Mouse (Mus musculus): ENCODE measurements around the gene Oprd1. TPM values are rescaled to one million over a fixed set of nuclear protein-coding genes. Genes with fewer than 3 reads are reported as not detected.

Gene Oprd1
- polyA plus RNA-seq, 1 experiment from 2014 or later = 0.30 TPM

GRCm38 (mm10) chr4:132169271-132169670 is 25.0 kb upstream of the Oprd1 start:
- Histone ChIP-seq H3K27ac (ENCODE audit: low read length) (no peak overlapping the region), H3K4me2 (ENCODE audit: low read length) (no peak overlapping the region), H3K27me3 (replicated peaks; ENCODE audit: control insufficient read depth, insufficient read depth, low read length) (no peaks in the 10 kb centered on the region), H3K4me3 (replicated peaks; ENCODE audit: low read length) (no peak overlapping the region), H3K4me1 (replicated peaks; ENCODE audit: control insufficient read depth, insufficient read depth, low read length) (no peaks in the 10 kb centered on the region), H3K36me3 (ENCODE audit: control insufficient read depth, insufficient read depth) (no peaks in the 10 kb centered on the region), H3K9ac (replicated peaks; ENCODE audit: low read depth, low read length) (no peak overlapping the region), H3K9me3 (ENCODE audit: control insufficient read depth, low read length) (no peaks in the 10 kb centered on the region)
- no peak for ATAC-seq
- WGBS = 92% methylated on average over 3 of the region's 3 CpGs

- WGBS = 87% methylated on average over 3 of the region's 3 CpGs
- Histone ChIP-seq H3K27me3 (replicated peaks; ENCODE audit: control insufficient read depth, insufficient read depth, low read length) (no peaks in the 10 kb centered on the region), H3K9ac (replicated peaks; ENCODE audit: low read depth, low read length) (no peak overlapping the region), H3K4me2 (ENCODE audit: low read length) (no peak overlapping the region), H3K27ac (ENCODE audit: low read length) (no peak overlapping the region), H3K9me3 (ENCODE audit: control insufficient read depth, low read length) (no peaks in the 10 kb centered on the region), H3K4me1 (replicated peaks; ENCODE audit: control insufficient read depth, insufficient read depth, low read length) (no peaks in the 10 kb centered on the region), H3K4me3 (replicated peaks; ENCODE audit: low read length) (no peak overlapping the region), H3K36me3 (ENCODE audit: control insufficient read depth, insufficient read depth) (no peaks in the 10 kb centered on the region)
- ATAC-seq = no peak
Observed at GRCm38 (mm10) chr4:132167436-132167835, 23.1 kb upstream of the Oprd1 start.

DNA sequence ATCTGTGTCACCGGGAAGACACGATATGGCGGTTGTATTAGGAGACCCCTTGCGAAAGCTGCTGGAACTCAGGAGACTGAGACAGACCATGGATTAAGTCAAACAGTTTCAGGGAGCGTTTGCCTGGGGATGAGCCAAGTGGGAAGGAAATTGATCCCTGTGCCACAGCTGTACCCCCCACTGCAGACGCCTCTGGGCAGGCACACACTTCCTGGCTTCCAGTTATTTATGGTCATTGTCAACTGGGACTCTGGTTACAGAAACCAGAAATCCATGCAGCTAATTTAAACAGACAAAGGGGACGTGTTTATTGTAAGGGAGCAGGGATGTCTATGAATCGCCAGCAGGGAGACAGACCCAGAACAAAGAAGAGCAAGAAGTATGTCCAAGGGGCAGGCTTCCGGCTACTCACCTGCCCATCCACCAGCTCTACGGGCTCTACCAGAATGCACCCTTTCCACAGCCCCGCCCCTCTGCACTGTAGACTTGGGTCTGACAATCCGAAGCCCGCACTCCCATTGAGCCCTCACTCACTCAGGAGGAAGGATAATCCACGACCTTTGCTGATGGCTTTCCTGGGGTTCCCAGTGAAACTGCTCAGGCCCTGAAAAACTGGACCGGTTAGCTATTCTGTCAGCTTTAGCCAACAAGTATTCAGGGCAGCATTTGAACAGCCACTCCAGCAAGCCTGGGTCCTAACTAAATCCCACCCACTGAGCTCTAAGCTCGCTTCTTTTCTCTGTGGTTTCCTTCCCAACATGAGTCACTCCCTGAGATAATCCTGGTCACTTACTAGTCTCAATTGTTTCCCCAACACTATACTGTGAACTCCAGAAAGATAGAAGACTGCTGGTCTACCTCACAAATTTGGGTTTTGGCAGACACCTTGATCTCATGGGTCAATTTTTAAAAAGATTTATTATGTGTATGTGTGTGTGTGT is 22.3 kb upstream of the Oprd1 start:
- no peak overlapping the region for H3K4me3 ChIP-seq (replicated peaks; ENCODE audit: low read length)
- H3K9ac ChIP-seq (replicated peaks; ENCODE audit: low read depth, low read length) = no peak overlapping the region
- 62% methylated on average over 16 of the region's 16 CpGs for WGBS
- H3K27ac ChIP-seq (ENCODE audit: low read length) = no peak overlapping the region
- no peaks in the 10 kb centered on the region for H3K9me3 ChIP-seq (ENCODE audit: control insufficient read depth, low read length)
- no peak overlapping the region for H3K4me2 ChIP-seq (ENCODE audit: low read length)
- no peak for ATAC-seq
- no peaks in the 10 kb centered on the region for H3K36me3 ChIP-seq (ENCODE audit: control insufficient read depth, insufficient read depth)
- no peaks in the 10 kb centered on the region for H3K27me3 ChIP-seq (replicated peaks; ENCODE audit: control insufficient read depth, insufficient read depth, low read length)
- no peaks in the 10 kb centered on the region for H3K4me1 ChIP-seq (replicated peaks; ENCODE audit: control insufficient read depth, insufficient read depth, low read length)

GRCm38 (mm10) chr4:132165691-132166090 is 21.4 kb upstream of the Oprd1 start:
- WGBS = 51% methylated on average over 14 of the region's 14 CpGs
- H3K4me3 ChIP-seq (replicated peaks; ENCODE audit: low read length) = no peak overlapping the region

GRCm38 (mm10) chr4:132156941-132157622 is 12.8 kb upstream of the Oprd1 start:
- Histone ChIP-seq H3K27ac (ENCODE audit: low read length) (no peak overlapping the region), H3K27me3 (replicated peaks; ENCODE audit: control insufficient read depth, insufficient read depth, low read length) (no peaks in the 10 kb centered on the region), H3K9ac (replicated peaks; ENCODE audit: low read depth, low read length) (no peak overlapping the region), H3K4me3 (replicated peaks; ENCODE audit: low read length) (no peak overlapping the region), H3K4me1 (replicated peaks; ENCODE audit: control insufficient read depth, insufficient read depth, low read length) (no peaks in the 10 kb centered on the region; the same call in 1 of the 2 replicates), H3K9me3 (ENCODE audit: control insufficient read depth, low read length) (no peaks in the 10 kb centered on the region), H3K36me3 (ENCODE audit: control insufficient read depth, insufficient read depth) (no peaks in the 10 kb centered on the region), H3K4me2 (ENCODE audit: low read length) (no peak overlapping the region)
- WGBS = 69% methylated on average over 12 of the region's 12 CpGs
- no peak for ATAC-seq

More at GRCm38 (mm10) chr4:132165691-132166090, 21.4 kb upstream of the Oprd1 start:
- H3K9me3 ChIP-seq (ENCODE audit: control insufficient read depth, low read length) = no peaks in the 10 kb centered on the region
- H3K27ac ChIP-seq (ENCODE audit: low read length) = no peak overlapping the region
- H3K36me3 ChIP-seq (ENCODE audit: control insufficient read depth, insufficient read depth) = no peaks in the 10 kb centered on the region
- H3K9ac ChIP-seq (replicated peaks; ENCODE audit: low read depth, low read length) = no peak overlapping the region
- no peaks in the 10 kb centered on the region for H3K4me1 ChIP-seq (replicated peaks; ENCODE audit: control insufficient read depth, insufficient read depth, low read length)
- no peak for ATAC-seq
- no peaks in the 10 kb centered on the region for H3K27me3 ChIP-seq (replicated peaks; ENCODE audit: control insufficient read depth, insufficient read depth, low read length)
- no peak overlapping the region for H3K4me2 ChIP-seq (ENCODE audit: low read length)

DNA sequence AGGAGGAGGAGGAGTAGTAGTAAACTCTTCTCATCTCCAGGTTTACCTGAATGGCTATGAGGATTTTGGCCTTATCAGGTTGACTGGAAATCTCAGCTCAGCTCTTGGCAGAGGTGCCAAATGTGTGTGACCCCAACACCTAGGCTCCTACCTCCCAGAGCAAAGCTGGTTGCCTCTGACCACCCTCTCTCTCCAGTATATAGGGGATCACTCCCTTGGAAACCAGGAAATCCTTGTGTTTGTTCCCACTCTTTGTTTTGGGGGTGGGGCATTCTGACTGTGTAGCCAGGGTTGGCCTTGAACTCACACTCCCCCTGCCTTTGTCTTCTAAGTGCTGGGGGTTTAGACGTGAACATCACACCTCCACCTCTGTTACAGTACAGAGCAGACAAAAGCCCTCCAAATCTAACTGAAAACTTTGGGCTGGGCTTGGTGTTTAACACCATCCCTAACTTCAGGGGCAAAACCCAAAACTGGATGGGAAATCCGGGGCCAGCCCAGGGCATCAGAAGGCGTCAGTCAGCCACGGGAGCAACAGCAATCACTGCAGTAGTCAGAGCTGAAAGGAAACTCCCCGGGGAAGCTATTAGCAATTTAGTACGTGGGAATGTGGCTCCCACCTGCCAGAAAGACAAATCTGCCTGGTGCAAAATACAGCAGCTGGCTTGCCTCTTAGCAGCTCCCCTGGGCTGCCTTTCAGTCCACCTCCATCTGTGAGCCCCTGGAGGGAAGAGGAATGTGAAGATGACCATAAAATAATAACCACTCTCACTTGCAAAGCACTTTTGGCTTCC is 10.8 kb upstream of the Oprd1 start:
- ATAC-seq = no peak
- no peaks in the 10 kb centered on the region for H3K36me3 ChIP-seq (ENCODE audit: control insufficient read depth, insufficient read depth)
- H3K4me1 ChIP-seq (replicated peaks; ENCODE audit: control insufficient read depth, insufficient read depth, low read length) = no peaks in the 10 kb centered on the region; the same call in 1 of the 2 replicates
- 5% methylated on average over 6 of the region's 6 CpGs for WGBS
- H3K9ac ChIP-seq (replicated peaks; ENCODE audit: low read depth, low read length) = no peak overlapping the region
- no peaks in the 10 kb centered on the region for H3K9me3 ChIP-seq (ENCODE audit: control insufficient read depth, low read length)
- no peak overlapping the region for H3K4me3 ChIP-seq (replicated peaks; ENCODE audit: low read length)
- no peak overlapping the region for H3K4me2 ChIP-seq (ENCODE audit: low read length)
- H3K27ac ChIP-seq (ENCODE audit: low read length) = no peak overlapping the region
- no peaks in the 10 kb centered on the region for H3K27me3 ChIP-seq (replicated peaks; ENCODE audit: control insufficient read depth, insufficient read depth, low read length)

GRCm38 (mm10) chr4:132151673-132152072 is 7.4 kb upstream of the Oprd1 start:
- WGBS = 69% methylated on average over 1 of the region's 1 CpGs
- Histone ChIP-seq H3K27me3 (replicated peaks; ENCODE audit: control insufficient read depth, insufficient read depth, low read length) (0 out of 2 replicates have a peak, but pooled peaks cover 2% of the 10 kb centered on the region), H3K36me3 (ENCODE audit: control insufficient read depth, insufficient read depth) (no peaks in the 10 kb centered on the region), H3K9ac (replicated peaks; ENCODE audit: low read depth, low read length) (no peak overlapping the region), H3K4me2 (ENCODE audit: low read length) (no peak overlapping the region), H3K9me3 (ENCODE audit: control insufficient read depth, low read length) (no peaks in the 10 kb centered on the region), H3K4me3 (replicated peaks; ENCODE audit: low read length) (no peak overlapping the region), H3K27ac (ENCODE audit: low read length) (no peak overlapping the region), H3K4me1 (replicated peaks; ENCODE audit: control insufficient read depth, insufficient read depth, low read length) (no peaks in the 10 kb centered on the region; the same call in 1 of the 2 replicates)
- no peak for ATAC-seq

GRCm38 (mm10) chr4:132146201-132146600 is 1.9 kb upstream of the Oprd1 start:
- 70% methylated on average over 5 of the region's 5 CpGs for WGBS

DNA sequence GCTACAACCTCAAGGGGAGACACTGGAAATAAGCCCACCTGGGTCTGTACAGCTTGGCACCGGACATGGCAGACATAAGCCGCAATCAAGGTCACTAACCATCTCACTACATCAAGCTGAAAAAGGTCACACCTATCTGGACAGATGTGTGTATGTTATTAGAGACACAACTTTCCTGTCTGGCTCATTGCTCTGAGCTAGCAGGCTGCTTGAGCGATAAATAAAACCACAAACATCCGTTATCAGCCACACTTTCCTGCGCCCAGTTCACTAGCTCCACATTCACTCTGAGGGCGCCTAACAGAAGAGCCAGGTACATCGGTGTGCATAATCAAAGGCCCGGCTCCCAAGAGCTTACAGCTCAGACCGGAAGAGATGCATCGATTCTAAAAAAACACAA is 806 bp upstream of the Oprd1 start:
- 42% methylated on average over 10 of the region's 10 CpGs for WGBS
- Histone ChIP-seq H3K9ac (replicated peaks; ENCODE audit: low read depth, low read length) (no peak overlapping the region), H3K4me1 (replicated peaks; ENCODE audit: control insufficient read depth, insufficient read depth, low read length) (peaks cover 4% of the 10 kb centered on the region), H3K27ac (ENCODE audit: low read length) (no peak overlapping the region), H3K36me3 (ENCODE audit: control insufficient read depth, insufficient read depth) (no peaks in the 10 kb centered on the region), H3K27me3 (replicated peaks; ENCODE audit: control insufficient read depth, insufficient read depth, low read length) (peaks cover 42% of the 10 kb centered on the region), H3K9me3 (ENCODE audit: control insufficient read depth, low read length) (no peaks in the 10 kb centered on the region), H3K4me3 (replicated peaks; ENCODE audit: low read length) (no peak overlapping the region), H3K4me2 (ENCODE audit: low read length) (no peak overlapping the region)
- ATAC-seq = no peak

More at GRCm38 (mm10) chr4:132146201-132146600, 1.9 kb upstream of the Oprd1 start:
- H3K9me3 ChIP-seq (ENCODE audit: control insufficient read depth, low read length) = no peaks in the 10 kb centered on the region
- H3K9ac ChIP-seq (replicated peaks; ENCODE audit: low read depth, low read length) = no peak overlapping the region
- no peak for ATAC-seq
- no peaks in the 10 kb centered on the region for H3K36me3 ChIP-seq (ENCODE audit: control insufficient read depth, insufficient read depth)
- H3K4me2 ChIP-seq (ENCODE audit: low read length) = no peak overlapping the region
- H3K4me3 ChIP-seq (replicated peaks; ENCODE audit: low read length) = no peak overlapping the region
- no peak overlapping the region for H3K27ac ChIP-seq (ENCODE audit: low read length)
- peaks cover 4% of the 10 kb centered on the region for H3K4me1 ChIP-seq (replicated peaks; ENCODE audit: control insufficient read depth, insufficient read depth, low read length)
- peaks cover 42% of the 10 kb centered on the region for H3K27me3 ChIP-seq (replicated peaks; ENCODE audit: control insufficient read depth, insufficient read depth, low read length)

All from forebrain, embryonic 16.5 days (tissue).